Mouse (Mus musculus) hindbrain, embryonic 13.5 days (tissue): ENCODE data around the gene Epb41l5. TPM values are rescaled to one million over a fixed set of nuclear protein-coding genes. Genes with fewer than 3 reads are reported as not detected.
A peak's percentile ranks its signal among the peaks of the same experiment; 100 is the strongest.

Experiments
- ATAC-seq: fragments of 200-750 bp; cut with Nextera tagmentation; 2 replicates; pipeline ENCODE4 v1.8.0; 2017; ENCODE audit warnings: moderate TSS enrichment; ENCODE audit not compliant: low FRiP score
- H3K27ac ChIP-seq: fragments of 300-500 bp; sonication (generic); 2 replicates; pipeline ENCODE4 v1.5.1; 2015; ENCODE audit warnings: inconsistent platforms, mild to moderate bottlenecking, moderate library complexity
- H3K27me3 ChIP-seq: fragments of 300-500 bp; sonication (generic); 2 replicates; pipeline ENCODE4 v1.6.1; 2015; ENCODE audit warnings: mild to moderate bottlenecking, inconsistent platforms
- H3K36me3 ChIP-seq: fragments of 300-500 bp; sonication (generic); 2 replicates; pipeline ENCODE4 v1.6.1; 2015; ENCODE audit warnings: mild to moderate bottlenecking, inconsistent platforms
- H3K4me1 ChIP-seq: fragments of 300-500 bp; sonication (generic); replicated peaks from 2 replicates; pipeline ENCODE4 v1.6.1; 2015; ENCODE audit warnings: inconsistent platforms
- H3K4me2 ChIP-seq: fragments of 300-500 bp; sonication (generic); 2 replicates; pipeline ENCODE4 v1.6.1; 2015; ENCODE audit warnings: inconsistent platforms, mild to moderate bottlenecking, moderate library complexity
- H3K4me3 ChIP-seq: fragments of 300-500 bp; sonication (generic); 2 replicates; pipeline ENCODE4 v1.5.1; 2015; ENCODE audit warnings: mild to moderate bottlenecking, inconsistent platforms
- H3K9ac ChIP-seq: fragments of 300-500 bp; sonication (generic); 2 replicates; pipeline ENCODE4 v1.6.1; 2015; ENCODE audit warnings: mild to moderate bottlenecking, inconsistent platforms
- H3K9me3 ChIP-seq: fragments of 300-500 bp; sonication (generic); 2 replicates; pipeline ENCODE4 v1.6.1; 2016; ENCODE audit warnings: inconsistent platforms
- WGBS: fragments of 180-500 bp; shearing (Covaris S2); methylation state at CpG from one replicate; pipeline ENCODE4 v1.1.7; 2015; 5-methylcytosine and 5-hydroxymethylcytosine counted together
- polyA plus RNA-seq: library from polyadenylated mRNA; unstranded; fragments of >200 nt; fragmentation: Nextera tagmentation; extraction: Ambion mirVana; gene quantifications from 2 replicates; pipeline ENCODE4 v1.2.1, GENCODE M21; 2015

The Epb41l5 gene
- polyA plus RNA-seq, 1 experiment from 2014 or later: 18.5 TPM

DNA sequence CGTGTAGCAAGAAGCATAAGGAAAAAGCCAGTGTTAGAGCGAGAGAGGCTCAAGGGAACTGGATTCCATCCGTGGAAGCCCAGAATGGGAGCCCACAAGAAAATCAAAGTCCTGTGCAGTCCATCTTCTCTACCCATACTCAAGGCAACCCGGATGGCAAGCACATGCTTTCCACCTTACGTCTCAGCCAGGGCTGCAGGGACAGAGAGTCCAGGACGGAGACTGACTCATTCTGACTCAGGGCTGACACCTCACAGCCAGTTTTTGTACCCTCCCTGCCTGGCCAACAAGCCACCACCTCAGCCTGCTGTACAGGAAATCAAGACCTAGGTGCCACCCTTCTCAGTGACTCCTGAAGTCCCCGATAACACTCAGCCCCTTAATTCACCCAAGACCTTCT lies 139.3 kb downstream of the Epb41l5 start:
- Histone ChIP-seq H3K9ac (no peak overlapping the region), H3K4me2 (no peak overlapping the region), H3K27me3 (peaks cover 25% of the 10 kb centered on the region), H3K4me3 (no peak overlapping the region), H3K27ac (no peak overlapping the region), H3K9me3 (no peaks in the 10 kb centered on the region), H3K36me3 (no peaks in the 10 kb centered on the region), H3K4me1 (peaks cover 21% of the 10 kb centered on the region)
- WGBS: 88% methylated on average over 7 of the region's 7 CpGs
- no peak for ATAC-seq

GRCm38 (mm10) chr1:119508548-119508947 lies 140.3 kb downstream of the Epb41l5 start:
- no peak overlapping the region for H3K4me3 ChIP-seq
- H3K36me3 ChIP-seq: no peaks in the 10 kb centered on the region
- 46% methylated on average over 4 of the region's 4 CpGs for WGBS
- H3K27me3 ChIP-seq: peaks cover 25% of the 10 kb centered on the region
- no peaks in the 10 kb centered on the region for H3K9me3 ChIP-seq
- peaks cover 28% of the 10 kb centered on the region for H3K4me1 ChIP-seq
- no peak overlapping the region for H3K9ac ChIP-seq
- H3K27ac ChIP-seq: peak overlapping the region; percentile 52; the same call in 1 of the 2 replicates
- no peak for ATAC-seq
- no peak overlapping the region for H3K4me2 ChIP-seq

GRCm38 (mm10) chr1:119505951-119506350 lies 142.8 kb downstream of the Epb41l5 start:
- Histone ChIP-seq H3K4me3 (no peak overlapping the region), H3K36me3 (no peaks in the 10 kb centered on the region), H3K27me3 (peaks cover 25% of the 10 kb centered on the region), H3K4me2 (no peak overlapping the region), H3K27ac (no peak overlapping the region), H3K4me1 (peaks cover 43% of the 10 kb centered on the region), H3K9me3 (no peaks in the 10 kb centered on the region), H3K9ac (no peak overlapping the region)
- no peak for ATAC-seq
- WGBS: 91% methylated on average over 3 of the region's 3 CpGs

- under 1% methylated on average over 56 of the region's 57 CpGs for WGBS
- no peaks in the 10 kb centered on the region for H3K9me3 ChIP-seq
These were observed 144.3 kb downstream of the Epb41l5 start, which contains the start of gene Ralb for GRCm38 (mm10) chr1:119504260-119505062. Ralb (minus strand) TSS chr1:119504794.

DNA sequence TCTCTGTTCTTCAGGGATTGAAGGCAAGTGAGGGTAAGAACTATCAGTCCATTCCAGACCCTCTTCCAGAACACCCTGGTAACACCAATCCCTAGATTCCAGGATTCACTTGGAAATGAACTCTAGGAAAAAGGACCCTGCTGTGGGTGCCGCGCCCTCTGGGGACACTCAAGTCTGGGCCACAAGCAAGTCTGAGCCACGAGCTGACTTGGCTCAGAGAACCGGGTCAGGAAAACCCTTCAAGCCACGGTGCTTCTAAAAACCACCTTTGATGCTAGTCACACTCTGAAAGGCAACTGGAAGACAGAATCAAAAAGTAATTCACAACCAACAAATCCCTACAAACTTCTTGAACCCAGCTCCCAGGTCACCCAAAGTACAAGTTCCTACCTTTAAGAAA lies 145.0 kb downstream of the Epb41l5 start:
- Histone ChIP-seq H3K4me3 (peak overlapping the region; percentile 76), H3K4me1 (peaks cover 34% of the 10 kb centered on the region), H3K36me3 (peaks cover 3% of the 10 kb centered on the region; the same call in 1 of the 2 replicates), H3K9ac (peak overlapping the region; percentile 84), H3K4me2 (peak overlapping the region; percentile 86), H3K27me3 (peaks cover 22% of the 10 kb centered on the region), H3K27ac (no peak overlapping the region), H3K9me3 (no peaks in the 10 kb centered on the region)
- ATAC-seq: no peak
- 31% methylated on average over 5 of the region's 5 CpGs for WGBS

More at GRCm38 (mm10) chr1:119504260-119505062, 144.3 kb downstream of the Epb41l5 start, which contains the start of gene Ralb:
- H3K4me3 ChIP-seq: peak within 1 kb of the TSS; percentile 76
- peak; percentile 97 for ATAC-seq
- H3K27me3 ChIP-seq: peaks cover 25% of the 10 kb centered on the region
- H3K4me1 ChIP-seq: peaks cover 37% of the 10 kb centered on the region
- H3K27ac ChIP-seq: 0 out of 2 replicates have a peak within 1 kb of the TSS, but pooled peaks have one; percentile 49
- H3K9ac ChIP-seq: peak within 1 kb of the TSS; percentile 84
- peaks cover 3% of the 10 kb centered on the region; the same call in 1 of the 2 replicates for H3K36me3 ChIP-seq
- peak within 1 kb of the TSS; percentile 86 for H3K4me2 ChIP-seq

DNA sequence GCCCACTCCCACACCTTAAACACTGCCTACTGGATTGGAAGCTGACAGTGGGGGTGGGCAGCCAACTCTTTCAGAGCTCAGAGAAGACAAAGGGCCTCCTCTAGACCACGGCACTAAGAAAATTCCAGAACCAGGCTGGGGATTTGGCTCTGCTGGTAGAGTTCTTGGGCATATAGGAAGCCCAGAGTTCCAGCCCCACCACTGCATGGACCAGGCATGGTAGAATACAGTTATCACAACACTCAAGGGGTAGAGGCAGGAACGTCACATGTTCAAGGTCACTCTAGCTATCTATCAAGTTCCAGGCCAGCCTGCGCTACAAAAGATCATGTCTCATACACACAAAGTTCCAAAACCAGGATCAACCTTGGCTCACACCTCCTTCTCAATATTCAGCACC lies 145.6 kb downstream of the Epb41l5 start:
- peaks cover 31% of the 10 kb centered on the region for H3K4me1 ChIP-seq

GRCm38 (mm10) chr1:119502729-119503128 lies 146.1 kb downstream of the Epb41l5 start:
- 90% methylated on average over 11 of the region's 11 CpGs for WGBS

More for the DNA sequence above, 145.6 kb downstream of the Epb41l5 start:
- no peak for ATAC-seq
- Histone ChIP-seq H3K27me3 (peaks cover 20% of the 10 kb centered on the region), H3K4me2 (peak overlapping the region; percentile 86), H3K9me3 (no peaks in the 10 kb centered on the region), H3K4me3 (peak overlapping the region; percentile 76), H3K9ac (peak overlapping the region; percentile 84), H3K36me3 (peaks cover 3% of the 10 kb centered on the region; the same call in 1 of the 2 replicates), H3K27ac (no peak overlapping the region)
- WGBS: 79% methylated on average over 3 of the region's 3 CpGs

GRCm38 (mm10) chr1:119501881-119502280 lies 146.9 kb downstream of the Epb41l5 start:
- ATAC-seq: no peak
- H3K27ac ChIP-seq: no peak overlapping the region
- H3K4me3 ChIP-seq: no peak overlapping the region
- H3K4me2 ChIP-seq: no peak overlapping the region
- WGBS: 84% methylated on average over 8 of the region's 8 CpGs
- peaks cover 14% of the 10 kb centered on the region for H3K27me3 ChIP-seq
- H3K4me1 ChIP-seq: peaks cover 36% of the 10 kb centered on the region
- no peak overlapping the region for H3K9ac ChIP-seq
- peaks cover 3% of the 10 kb centered on the region; the same call in 1 of the 2 replicates for H3K36me3 ChIP-seq
- H3K9me3 ChIP-seq: no peaks in the 10 kb centered on the region

More at GRCm38 (mm10) chr1:119502729-119503128, 146.1 kb downstream of the Epb41l5 start:
- no peak for ATAC-seq
- H3K4me3 ChIP-seq: peak overlapping the region; percentile 76
- H3K36me3 ChIP-seq: peaks cover 3% of the 10 kb centered on the region; the same call in 1 of the 2 replicates
- no peak overlapping the region for H3K9ac ChIP-seq
- H3K4me2 ChIP-seq: peak overlapping the region; percentile 86
- H3K4me1 ChIP-seq: peaks cover 31% of the 10 kb centered on the region
- peaks cover 20% of the 10 kb centered on the region for H3K27me3 ChIP-seq
- H3K9me3 ChIP-seq: no peaks in the 10 kb centered on the region
- H3K27ac ChIP-seq: no peak overlapping the region

GRCm38 (mm10) chr1:119499456-119499855 lies 149.3 kb downstream of the Epb41l5 start:
- peaks cover 32% of the 10 kb centered on the region for H3K4me1 ChIP-seq
- H3K9ac ChIP-seq: no peak overlapping the region
- no peaks in the 10 kb centered on the region for H3K9me3 ChIP-seq
- peaks cover 3% of the 10 kb centered on the region; the same call in 1 of the 2 replicates for H3K36me3 ChIP-seq
- H3K4me2 ChIP-seq: no peak overlapping the region
- no peak overlapping the region for H3K4me3 ChIP-seq
- H3K27ac ChIP-seq: no peak overlapping the region
- WGBS: 90% methylated on average over 10 of the region's 10 CpGs
- no peak for ATAC-seq
- H3K27me3 ChIP-seq: no peaks in the 10 kb centered on the region

DNA sequence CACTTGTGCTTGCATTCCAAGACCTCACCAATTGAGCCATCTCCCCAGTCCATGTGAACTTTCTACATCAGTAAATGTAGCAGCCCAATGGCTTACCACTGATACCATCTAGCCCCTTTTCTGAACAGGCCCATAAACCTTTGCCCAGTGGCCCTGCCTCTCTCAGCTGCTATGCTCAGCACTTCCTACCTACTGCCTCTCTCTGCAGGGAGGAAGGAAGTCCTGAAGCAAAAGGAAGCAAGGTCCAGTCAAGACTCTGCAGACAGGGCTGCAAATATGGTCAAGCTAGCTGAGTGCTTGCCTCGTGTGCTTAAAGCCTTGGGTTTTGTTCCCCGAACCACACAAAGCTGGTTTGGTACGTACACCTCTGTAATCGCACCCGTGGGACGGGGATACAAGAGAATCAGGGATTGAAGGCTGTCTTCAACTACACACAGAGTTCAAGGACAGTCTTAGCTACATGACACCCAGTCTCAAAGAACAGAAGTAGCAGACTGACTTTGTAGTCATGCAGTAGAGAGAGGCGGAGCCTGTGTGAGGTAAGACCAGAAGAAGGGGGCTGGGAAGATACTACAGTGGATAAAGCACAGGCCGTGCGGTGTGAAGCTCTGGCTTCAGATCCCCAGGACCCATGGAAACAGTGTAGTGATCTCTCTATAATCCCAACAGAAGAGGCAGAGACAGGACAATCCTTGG lies 150.1 kb downstream of the Epb41l5 start:
- Histone ChIP-seq H3K36me3 (peaks cover 3% of the 10 kb centered on the region; the same call in 1 of the 2 replicates), H3K4me1 (peaks cover 26% of the 10 kb centered on the region), H3K4me3 (no peak overlapping the region), H3K27me3 (no peaks in the 10 kb centered on the region), H3K9ac (no peak overlapping the region), H3K27ac (no peak overlapping the region), H3K4me2 (no peak overlapping the region), H3K9me3 (no peaks in the 10 kb centered on the region)
- WGBS: 90% methylated on average over 9 of the region's 9 CpGs
- ATAC-seq: no peak

DNA sequence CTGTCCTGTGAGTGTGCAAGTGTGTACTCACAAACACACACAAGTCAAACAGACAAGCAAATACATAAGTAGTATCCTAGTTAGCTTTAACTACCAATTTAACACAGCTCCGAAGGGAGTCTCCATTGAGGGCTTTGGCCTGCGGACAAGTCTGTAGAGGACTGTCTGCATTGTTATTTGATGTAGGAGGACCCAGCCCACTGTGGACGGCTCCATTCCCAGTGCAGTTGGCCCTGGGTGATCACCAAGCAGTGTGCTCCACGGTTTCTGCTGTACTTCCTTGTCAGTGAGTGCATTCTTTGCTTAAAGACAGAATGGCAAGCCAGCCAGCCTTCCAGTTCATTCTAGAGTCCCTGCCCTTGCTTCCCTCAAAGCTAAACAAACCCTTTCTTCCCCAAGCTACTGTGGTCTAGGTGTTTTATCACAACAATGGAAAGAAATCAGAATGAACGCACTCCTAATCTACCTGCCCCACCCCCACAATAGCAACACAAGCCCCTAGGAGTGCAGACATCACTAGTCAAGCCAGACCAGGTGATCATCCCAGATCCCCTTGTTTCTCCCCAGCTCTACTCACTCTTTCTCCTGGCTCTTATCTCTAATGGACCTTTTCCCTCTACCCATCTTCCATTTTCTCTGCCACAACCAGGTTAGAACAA lies 151.3 kb downstream of the Epb41l5 start:
- Histone ChIP-seq H3K27me3 (no peaks in the 10 kb centered on the region), H3K36me3 (peaks cover 3% of the 10 kb centered on the region; the same call in 1 of the 2 replicates), H3K4me1 (peaks cover 14% of the 10 kb centered on the region), H3K4me2 (no peak overlapping the region), H3K9ac (no peak overlapping the region), H3K27ac (no peak overlapping the region), H3K4me3 (no peak overlapping the region), H3K9me3 (no peaks in the 10 kb centered on the region)
- ATAC-seq: no peak
- 74% methylated on average over 5 of the region's 5 CpGs for WGBS

GRCm38 (mm10) chr1:119495396-119495775 lies 153.4 kb downstream of the Epb41l5 start:
- no peak overlapping the region for H3K4me2 ChIP-seq
- H3K4me1 ChIP-seq: peaks cover 15% of the 10 kb centered on the region
- no peaks in the 10 kb centered on the region for H3K27me3 ChIP-seq
- H3K9me3 ChIP-seq: no peaks in the 10 kb centered on the region
- H3K27ac ChIP-seq: no peak overlapping the region
- WGBS: 95% methylated on average over 6 of the region's 6 CpGs
- H3K9ac ChIP-seq: no peak overlapping the region
- H3K4me3 ChIP-seq: no peak overlapping the region
- H3K36me3 ChIP-seq: no peaks in the 10 kb centered on the region
- ATAC-seq: no peak
